Mouse (Mus musculus): ENCODE measurements around the gene Rnf227. TPM values are rescaled to one million over a fixed set of nuclear protein-coding genes. Genes with fewer than 3 reads are reported as not detected.

Rnf227 gene
- polyA plus RNA-seq, 1 experiment: 0.25 TPM

DNA sequence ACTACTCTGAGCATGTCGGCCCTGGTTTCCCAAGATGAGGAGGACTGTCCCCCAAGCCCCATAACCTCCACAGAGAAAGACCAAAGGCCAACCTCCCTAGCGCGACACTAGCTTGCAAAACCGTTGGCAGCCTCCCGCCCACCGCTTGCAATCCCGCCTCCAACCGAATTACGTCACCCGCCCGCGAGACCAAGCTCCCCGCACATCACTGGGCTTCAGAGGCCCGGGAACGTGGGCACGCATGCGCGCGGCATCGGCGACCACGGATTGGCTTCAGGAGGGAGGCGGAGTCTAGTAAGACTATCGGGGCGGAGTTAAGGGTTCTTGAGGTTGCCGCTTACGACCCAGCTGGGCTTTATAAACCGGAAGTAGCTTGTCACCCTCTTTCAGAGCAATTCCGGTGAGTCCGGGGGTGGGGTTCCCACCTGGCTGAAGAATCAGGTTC is 16.6 kb upstream of the Rnf227 start, which contains the start of the genes Cntrob and Trappc1:
TSS of gene Cntrob (minus strand) at position 109 of the 445 bp plus-strand sequence.
TSS of gene Trappc1 (plus strand) at position 314 of the 445 bp plus-strand sequence.
- Histone ChIP-seq H3K4me3 (ENCODE audit: low read depth, low read length) (peak within 1 kb of the TSS; percentile 67), H3K4me1 (ENCODE audit: control insufficient read depth, insufficient read depth, insufficient read length, low read length) (peaks cover 10% of the 10 kb centered on the region), H3K36me3 (ENCODE audit: control insufficient read depth, insufficient read depth, low read length) (peaks cover 2% of the 10 kb centered on the region; the same call in 1 of the 2 replicates), H3K27me3 (ENCODE audit: control insufficient read depth, insufficient read depth, low read length) (peaks cover 9% of the 10 kb centered on the region), H3K27ac (ENCODE audit: insufficient read depth, low read depth, low read length) (peak within 1 kb of the TSS; percentile 56)
- under 1% methylated on average over 30 of the region's 30 CpGs for WGBS
- no peak for TF ChIP-seq CTCF (IDR thresholded peaks at IDR 0.05; ENCODE audit: extremely low read depth, insufficient read length, insufficient replicate concordance, low read depth, low read length)
- peak; percentile 69 for TF ChIP-seq POLR2A (IDR thresholded peaks at IDR 0.05; ENCODE audit: low read depth, low read length)

DNA sequence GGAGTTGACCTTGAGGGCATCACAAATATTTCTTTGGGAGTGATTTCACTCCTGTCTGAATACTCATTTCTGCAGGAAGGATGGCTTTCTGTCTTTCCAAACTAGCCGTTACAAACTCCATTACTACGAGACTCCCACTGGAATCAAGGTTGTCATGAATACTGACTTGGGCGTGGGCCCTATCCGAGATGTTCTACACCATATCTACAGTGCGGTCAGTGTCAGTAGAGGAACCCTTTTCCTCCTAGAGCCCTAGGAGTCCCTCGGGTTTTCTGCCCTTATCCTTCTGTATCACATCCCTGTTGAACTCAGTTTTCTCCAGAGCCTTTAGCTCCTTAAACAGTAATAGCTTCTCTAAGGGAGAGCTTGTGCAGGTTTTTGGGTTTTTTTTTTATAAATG is 15.5 kb upstream of the Rnf227 start:
- WGBS: 77% methylated on average over 6 of the region's 6 CpGs
- Histone ChIP-seq H3K27me3 (ENCODE audit: control insufficient read depth, insufficient read depth, low read length) (peaks cover 9% of the 10 kb centered on the region), H3K36me3 (ENCODE audit: control insufficient read depth, insufficient read depth, low read length) (no peaks in the 10 kb centered on the region), H3K4me3 (ENCODE audit: low read depth, low read length) (no peak overlapping the region), H3K4me1 (ENCODE audit: control insufficient read depth, insufficient read depth, insufficient read length, low read length) (peaks cover 10% of the 10 kb centered on the region), H3K27ac (ENCODE audit: insufficient read depth, low read depth, low read length) (no peak overlapping the region)
- TF ChIP-seq POLR2A (IDR thresholded peaks at IDR 0.05; ENCODE audit: low read depth, low read length): no peak
- TF ChIP-seq CTCF (IDR thresholded peaks at IDR 0.05; ENCODE audit: extremely low read depth, insufficient read length, insufficient replicate concordance, low read depth, low read length): no peak

DNA sequence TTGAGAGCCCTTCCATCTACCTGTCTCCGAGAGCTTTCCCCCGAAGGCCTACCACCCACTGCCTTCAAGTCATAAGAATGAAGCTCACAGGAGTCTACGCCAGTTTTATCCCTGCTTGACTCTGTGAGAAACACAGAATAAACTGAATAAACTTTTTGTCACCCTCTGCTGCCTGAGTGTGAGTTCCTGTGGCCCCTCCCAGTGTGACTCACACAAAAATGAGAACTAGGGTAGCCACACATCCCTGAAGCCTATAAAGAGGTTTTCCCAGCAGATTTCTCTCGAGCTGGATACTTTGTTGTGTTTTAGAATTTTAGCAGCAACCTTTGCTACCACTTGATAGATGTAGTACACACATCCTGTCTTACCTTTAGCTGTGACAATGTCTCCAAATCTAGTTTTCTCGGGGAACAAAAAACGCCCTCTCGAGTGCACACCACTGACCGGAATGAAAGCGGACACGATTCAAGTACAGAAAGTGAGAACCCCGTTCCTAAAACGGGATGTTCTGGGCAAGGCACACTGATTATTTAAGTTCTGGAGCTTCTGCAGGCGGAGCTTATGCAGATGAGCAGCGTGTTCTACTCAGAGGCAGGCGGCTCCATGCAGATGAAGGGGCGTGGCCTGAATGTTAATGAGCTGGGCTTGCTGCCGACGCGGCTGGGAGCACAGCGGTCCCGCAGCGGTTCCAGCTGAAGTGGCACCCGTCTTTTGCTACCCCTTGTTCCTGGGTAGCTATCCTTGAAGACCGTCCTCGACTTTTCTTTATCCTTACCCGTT is 14.4 kb upstream of the Rnf227 start, which contains the start of gene Kcnab3:
TSS of gene Kcnab3 (plus strand) at position 631 of the 780 bp plus-strand sequence.
- Histone ChIP-seq H3K4me1 (ENCODE audit: control insufficient read depth, insufficient read depth, insufficient read length, low read length) (peaks cover 10% of the 10 kb centered on the region), H3K27me3 (ENCODE audit: control insufficient read depth, insufficient read depth, low read length) (peaks cover 9% of the 10 kb centered on the region), H3K36me3 (ENCODE audit: control insufficient read depth, insufficient read depth, low read length) (no peaks in the 10 kb centered on the region), H3K4me3 (ENCODE audit: low read depth, low read length) (peak within 1 kb of the TSS; percentile 60), H3K27ac (ENCODE audit: insufficient read depth, low read depth, low read length) (peak within 1 kb of the TSS; percentile 34)
- TF ChIP-seq CTCF (IDR thresholded peaks at IDR 0.05; ENCODE audit: extremely low read depth, insufficient read length, insufficient replicate concordance, low read depth, low read length) (no peak), POLR2A (IDR thresholded peaks at IDR 0.05; ENCODE audit: low read depth, low read length) (no peak)
- 10% methylated on average over 26 of the region's 26 CpGs for WGBS

DNA sequence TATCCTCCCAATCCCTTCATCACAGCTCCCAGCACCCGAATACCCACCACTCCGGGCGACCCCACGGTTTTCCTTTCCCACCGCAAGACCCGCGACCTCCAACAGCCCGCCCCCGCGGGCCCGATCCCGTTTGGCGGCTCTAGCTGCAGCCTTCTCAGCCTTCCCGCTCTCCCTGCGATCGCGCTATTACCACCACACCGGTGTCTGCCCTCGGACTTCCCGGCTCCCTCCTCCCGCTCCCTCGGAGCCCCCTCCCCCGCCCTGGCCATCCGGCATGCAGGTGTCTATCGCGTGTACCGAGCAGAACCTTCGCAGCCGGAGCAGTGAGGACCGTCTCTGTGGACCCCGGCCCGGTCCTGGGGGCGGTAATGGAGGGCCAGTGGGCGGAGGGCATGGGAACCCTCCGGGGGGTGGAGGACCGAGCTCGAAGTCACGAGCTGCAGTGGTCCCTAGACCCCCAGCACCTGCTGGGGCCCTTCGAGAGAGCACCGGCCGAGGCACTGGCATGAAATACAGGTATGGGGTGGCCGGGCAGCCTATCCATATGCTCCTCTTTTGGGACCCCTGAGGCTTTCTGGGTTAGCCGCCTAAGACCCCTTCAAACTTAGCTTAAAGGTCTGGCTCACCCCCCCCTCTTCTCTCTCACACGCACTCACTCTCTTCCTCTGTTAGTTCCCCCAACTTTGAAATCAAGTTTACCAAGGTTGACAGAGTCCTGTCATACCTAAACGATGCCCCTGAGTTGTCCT is 13.7 kb upstream of the Rnf227 start:
- H3K4me3 ChIP-seq (ENCODE audit: low read depth, low read length): peak overlapping the region; percentile 60
- no peaks in the 10 kb centered on the region for H3K36me3 ChIP-seq (ENCODE audit: control insufficient read depth, insufficient read depth, low read length)
- peaks cover 11% of the 10 kb centered on the region for H3K4me1 ChIP-seq (ENCODE audit: control insufficient read depth, insufficient read depth, insufficient read length, low read length)
- WGBS: 4% methylated on average over 45 of the region's 45 CpGs
- H3K27ac ChIP-seq (ENCODE audit: insufficient read depth, low read depth, low read length): no peak overlapping the region
- peaks cover 9% of the 10 kb centered on the region for H3K27me3 ChIP-seq (ENCODE audit: control insufficient read depth, insufficient read depth, low read length)
- TF ChIP-seq CTCF (IDR thresholded peaks at IDR 0.05; ENCODE audit: extremely low read depth, insufficient read length, insufficient replicate concordance, low read depth, low read length) (no peak), POLR2A (IDR thresholded peaks at IDR 0.05; ENCODE audit: low read depth, low read length) (no peak)

DNA sequence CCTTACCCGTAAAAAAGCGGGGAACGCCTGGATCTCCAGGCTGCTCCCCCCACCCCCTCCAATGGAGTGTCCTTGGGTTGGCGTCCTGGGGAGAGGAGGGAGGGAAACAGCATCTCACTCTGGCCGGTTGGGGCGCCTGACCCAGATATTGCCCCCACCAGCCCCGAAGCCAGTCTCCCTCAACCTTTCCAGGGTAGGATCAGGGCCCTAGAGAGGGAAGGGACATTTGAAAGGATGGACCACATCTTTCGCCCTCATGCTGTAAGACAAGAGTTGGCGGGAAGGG is 13.2 kb upstream of the Rnf227 start:
- WGBS: 31% methylated on average over 9 of the region's 9 CpGs
- Histone ChIP-seq H3K36me3 (ENCODE audit: control insufficient read depth, insufficient read depth, low read length) (no peaks in the 10 kb centered on the region), H3K27ac (ENCODE audit: insufficient read depth, low read depth, low read length) (no peak overlapping the region), H3K4me1 (ENCODE audit: control insufficient read depth, insufficient read depth, insufficient read length, low read length) (peaks cover 14% of the 10 kb centered on the region), H3K4me3 (ENCODE audit: low read depth, low read length) (no peak overlapping the region), H3K27me3 (ENCODE audit: control insufficient read depth, insufficient read depth, low read length) (peaks cover 9% of the 10 kb centered on the region)
- TF ChIP-seq POLR2A (IDR thresholded peaks at IDR 0.05; ENCODE audit: low read depth, low read length): no peak
- TF ChIP-seq CTCF (IDR thresholded peaks at IDR 0.05; ENCODE audit: extremely low read depth, insufficient read length, insufficient replicate concordance, low read depth, low read length): no peak

DNA sequence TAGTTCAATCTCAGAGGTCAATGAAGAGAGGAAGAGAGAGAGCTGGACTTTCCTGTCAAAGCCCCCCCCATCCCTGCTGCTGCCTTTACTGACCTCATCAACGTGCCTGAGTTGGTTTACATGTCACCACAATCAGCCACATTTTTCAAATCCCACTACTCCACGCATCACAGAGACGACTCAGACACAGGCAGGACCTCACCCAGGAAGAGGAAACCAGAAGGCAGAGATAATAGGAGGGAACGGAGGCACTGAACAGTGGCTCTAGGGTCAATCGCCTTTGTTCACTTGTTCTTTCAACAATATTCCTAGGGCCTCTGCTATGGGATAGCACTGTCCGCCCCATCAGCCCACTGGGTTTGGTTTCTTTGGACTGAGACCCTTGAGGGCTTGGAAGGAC is 12.6 kb upstream of the Rnf227 start:
- H3K27me3 ChIP-seq (ENCODE audit: control insufficient read depth, insufficient read depth, low read length): peaks cover 9% of the 10 kb centered on the region
- TF ChIP-seq CTCF (IDR thresholded peaks at IDR 0.05; ENCODE audit: extremely low read depth, insufficient read length, insufficient replicate concordance, low read depth, low read length) (no peak), POLR2A (IDR thresholded peaks at IDR 0.05; ENCODE audit: low read depth, low read length) (no peak)
- H3K36me3 ChIP-seq (ENCODE audit: control insufficient read depth, insufficient read depth, low read length): no peaks in the 10 kb centered on the region
- no peak overlapping the region for H3K27ac ChIP-seq (ENCODE audit: insufficient read depth, low read depth, low read length)
- H3K4me1 ChIP-seq (ENCODE audit: control insufficient read depth, insufficient read depth, insufficient read length, low read length): peaks cover 14% of the 10 kb centered on the region
- no peak overlapping the region for H3K4me3 ChIP-seq (ENCODE audit: low read depth, low read length)
- WGBS: 60% methylated on average over 6 of the region's 6 CpGs

DNA sequence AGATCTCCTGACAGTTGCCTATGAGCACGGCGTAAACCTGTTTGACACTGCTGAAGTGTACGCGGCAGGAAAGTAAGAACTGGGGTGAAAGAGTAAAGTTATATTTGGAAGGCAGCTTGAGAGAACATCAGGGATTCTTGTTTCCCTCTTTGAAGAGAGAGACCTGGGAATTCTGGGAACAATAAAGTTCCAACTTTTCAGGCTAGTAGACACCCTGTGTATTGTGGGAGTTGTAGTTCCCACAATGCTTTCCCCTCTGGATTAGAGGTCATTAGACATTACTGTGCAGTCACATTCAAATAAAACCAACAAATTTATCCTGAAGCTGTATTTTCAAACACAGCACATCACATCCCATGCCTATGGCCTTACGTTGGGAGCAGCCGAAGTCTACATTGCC is 11.7 kb upstream of the Rnf227 start:
- H3K4me3 ChIP-seq (ENCODE audit: low read depth, low read length): no peak overlapping the region
- peaks cover 13% of the 10 kb centered on the region for H3K4me1 ChIP-seq (ENCODE audit: control insufficient read depth, insufficient read depth, insufficient read length, low read length)
- H3K27ac ChIP-seq (ENCODE audit: insufficient read depth, low read depth, low read length): no peak overlapping the region
- peaks cover 9% of the 10 kb centered on the region for H3K27me3 ChIP-seq (ENCODE audit: control insufficient read depth, insufficient read depth, low read length)
- no peak for TF ChIP-seq CTCF (IDR thresholded peaks at IDR 0.05; ENCODE audit: extremely low read depth, insufficient read length, insufficient replicate concordance, low read depth, low read length)
- no peak for TF ChIP-seq POLR2A (IDR thresholded peaks at IDR 0.05; ENCODE audit: low read depth, low read length)
- 90% methylated on average over 6 of the region's 6 CpGs for WGBS
- H3K36me3 ChIP-seq (ENCODE audit: control insufficient read depth, insufficient read depth, low read length): no peaks in the 10 kb centered on the region

Data from small intestine, adult 2 months (tissue).